Mouse (Mus musculus) NIH3T3 (cell line): ENCODE results near the gene Wbp4.
"Not testable (repeated sequence)": the region's sequence is repeated elsewhere in the genome, so short reads cannot be mapped to it uniquely, and the experiment has no call there.

Experiments used
- DNase-seq: peaks from one replicate; pipeline ENCODE4 v3.0.0-alpha.2; 2012; ENCODE audit warnings: low read depth

Wbp4 gene

GRCm38 (mm10) chr14:79481339-79482151 lies at the start of gene Wbp4:
Gene Wbp4, minus strand, starts transcription at chr14:79481520.
- peak; percentile 92 for DNase-seq

DNA sequence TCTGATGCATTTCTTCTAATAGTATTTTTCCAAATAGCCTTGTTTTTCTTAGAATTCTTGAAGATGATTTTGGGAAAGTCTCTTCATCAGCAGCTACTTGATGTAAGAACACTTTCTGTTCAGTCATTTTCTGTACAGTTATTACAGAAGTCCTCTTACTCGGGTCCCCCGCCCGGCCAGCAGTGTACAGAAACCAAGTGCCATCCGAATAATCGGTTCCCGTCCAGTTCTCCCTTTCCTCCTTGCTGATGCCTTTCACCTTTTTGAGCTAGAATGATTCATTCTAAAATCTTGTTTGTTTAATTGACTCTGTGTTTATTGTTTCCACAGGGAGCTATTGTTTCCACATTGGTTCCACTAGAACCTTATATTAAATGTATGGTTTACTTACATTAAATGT lies 49.4 kb upstream of the Wbp4 start:
- DNase-seq = no peak

- no peak for DNase-seq
These were observed 48.5 kb upstream of the Wbp4 start for GRCm38 (mm10) chr14:79529581-79530554.

- no peak for DNase-seq
These were observed 46.4 kb upstream of the Wbp4 start for GRCm38 (mm10) chr14:79527704-79528103.

DNA sequence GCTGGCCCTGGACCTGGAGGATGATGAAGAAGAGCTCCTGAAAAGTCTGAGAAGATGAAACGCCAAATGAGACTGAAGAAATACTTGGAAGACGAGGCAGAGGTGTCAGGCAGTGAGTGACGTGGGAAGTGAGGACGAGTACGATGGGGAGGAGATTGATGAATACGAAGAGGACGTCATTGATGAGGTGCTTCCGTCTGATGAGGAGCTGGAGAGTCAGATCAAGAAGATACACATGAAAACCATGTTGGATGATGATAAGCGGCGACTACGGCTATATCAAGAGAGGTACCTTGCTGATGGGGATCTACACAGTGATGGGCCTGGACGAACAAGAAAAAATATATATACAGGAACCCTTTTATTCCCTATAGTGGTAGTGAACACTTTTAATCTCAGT lies 44.8 kb upstream of the Wbp4 start:
- DNase-seq = not testable (repeated sequence)

DNA sequence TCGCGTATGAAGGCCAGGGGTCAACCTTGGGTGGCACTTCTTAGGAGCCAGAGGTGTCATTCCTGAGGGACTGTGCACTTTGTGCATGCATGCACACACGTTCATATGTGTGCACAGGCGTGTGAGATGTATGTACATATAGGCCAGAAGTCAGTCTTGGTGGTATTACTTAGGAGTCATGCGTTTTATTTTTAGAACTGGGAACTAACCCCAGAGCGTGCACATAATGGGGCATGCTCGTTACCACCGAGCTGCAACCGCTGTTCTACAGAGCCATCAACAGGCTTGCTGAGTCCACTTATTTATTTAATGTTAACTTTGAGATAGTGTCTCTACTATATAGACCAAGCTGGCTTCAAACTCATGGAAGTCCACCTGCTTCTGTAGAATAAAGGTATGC lies 41.1 kb upstream of the Wbp4 start:
- no peak for DNase-seq

DNA sequence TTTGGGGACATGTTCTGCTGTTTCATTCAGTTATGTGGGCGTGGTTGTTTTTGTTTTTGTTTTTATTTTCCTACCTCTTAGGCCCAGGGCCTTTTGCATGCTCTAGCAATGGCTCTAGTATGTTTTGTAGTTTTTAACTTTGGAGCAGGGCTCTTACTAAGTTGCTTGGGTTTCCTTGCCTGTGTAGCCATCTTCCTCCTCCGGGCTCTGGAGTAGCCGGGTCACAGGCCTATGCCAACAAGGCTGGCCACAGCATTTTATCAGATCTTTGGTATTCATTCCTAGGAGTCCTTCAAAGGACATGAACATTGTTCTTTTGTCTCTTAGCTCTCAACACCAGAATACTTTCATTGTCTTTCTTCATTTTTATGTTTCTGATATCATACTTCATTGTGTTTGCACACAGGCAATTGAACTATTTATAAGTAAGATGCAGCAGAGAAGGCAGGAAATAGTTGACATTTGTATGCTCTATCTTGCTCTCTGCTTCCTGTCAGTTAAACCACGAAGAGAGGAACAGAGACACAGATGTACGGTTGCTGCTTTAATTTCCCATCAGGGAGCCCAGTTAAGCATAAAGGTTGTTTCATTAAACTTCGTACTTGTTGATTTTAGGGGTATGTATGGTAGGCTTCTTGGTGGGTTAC lies 40.3 kb upstream of the Wbp4 start:
- no peak for DNase-seq

GRCm38 (mm10) chr14:79521056-79521455 lies 39.7 kb upstream of the Wbp4 start:
- no peak for DNase-seq

DNA sequence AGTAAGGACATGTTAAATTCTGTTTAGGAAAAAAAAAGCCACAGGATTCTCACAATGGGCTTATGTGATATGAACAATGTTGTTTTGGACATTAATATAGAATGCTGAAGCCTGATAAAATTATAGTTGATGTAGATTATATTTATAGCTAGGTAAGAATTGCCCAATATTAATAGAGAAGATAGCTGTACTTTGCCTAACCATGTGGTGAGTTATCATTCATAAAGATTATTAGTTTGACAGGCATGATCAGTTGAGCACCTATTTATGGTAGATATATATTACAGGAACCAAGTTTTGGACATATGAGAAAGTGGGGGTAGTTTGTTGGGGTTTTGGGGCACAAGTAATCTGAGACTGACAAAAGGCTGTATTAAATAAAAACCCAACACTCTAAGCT lies 39.3 kb upstream of the Wbp4 start:
- no peak for DNase-seq

GRCm38 (mm10) chr14:79519663-79519975 lies 38.3 kb upstream of the Wbp4 start:
- no peak for DNase-seq

DNA sequence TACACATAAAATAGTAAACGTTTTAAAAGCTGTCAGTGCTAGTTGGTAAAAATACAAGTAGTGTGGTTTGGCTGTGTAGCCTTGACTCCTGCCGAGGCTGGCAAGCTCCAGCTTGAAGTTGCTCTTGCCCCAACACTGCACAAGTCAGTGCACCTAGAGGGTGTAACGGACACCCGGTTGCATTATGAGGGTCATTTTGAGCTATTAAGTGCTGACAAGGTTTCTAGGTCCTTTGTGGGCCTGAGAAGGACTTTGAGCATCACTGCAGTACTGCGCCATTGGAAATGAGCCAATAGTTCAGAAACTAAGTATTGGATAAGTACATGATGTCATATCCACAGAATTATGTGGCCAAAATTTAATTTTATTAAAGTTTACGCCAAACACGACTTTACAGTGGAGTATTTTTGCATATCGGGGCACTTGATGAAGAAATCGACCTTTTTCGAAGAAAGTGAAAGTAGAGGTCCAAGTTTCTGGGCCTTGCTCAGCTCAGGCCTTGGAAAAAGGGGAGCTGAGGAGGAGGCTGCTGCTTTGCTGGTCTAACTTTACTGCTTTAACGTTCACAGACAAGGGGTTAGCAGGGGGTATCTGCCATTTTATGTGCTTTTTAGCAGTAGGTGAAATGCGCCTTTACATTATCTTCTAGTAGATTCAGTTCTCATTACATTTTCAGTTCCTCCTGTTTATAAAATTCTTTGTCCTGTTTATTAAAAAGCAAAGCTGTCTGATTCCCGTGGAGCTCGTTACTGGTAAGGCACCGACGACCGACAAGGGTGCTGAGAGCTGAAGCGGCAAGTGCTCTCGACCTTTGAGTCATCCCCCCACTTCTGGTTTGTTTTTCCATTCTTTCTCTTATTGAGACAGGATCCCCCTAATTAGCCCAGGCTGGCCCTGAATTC lies 37.7 kb upstream of the Wbp4 start:
- DNase-seq = peak; percentile 18

DNA sequence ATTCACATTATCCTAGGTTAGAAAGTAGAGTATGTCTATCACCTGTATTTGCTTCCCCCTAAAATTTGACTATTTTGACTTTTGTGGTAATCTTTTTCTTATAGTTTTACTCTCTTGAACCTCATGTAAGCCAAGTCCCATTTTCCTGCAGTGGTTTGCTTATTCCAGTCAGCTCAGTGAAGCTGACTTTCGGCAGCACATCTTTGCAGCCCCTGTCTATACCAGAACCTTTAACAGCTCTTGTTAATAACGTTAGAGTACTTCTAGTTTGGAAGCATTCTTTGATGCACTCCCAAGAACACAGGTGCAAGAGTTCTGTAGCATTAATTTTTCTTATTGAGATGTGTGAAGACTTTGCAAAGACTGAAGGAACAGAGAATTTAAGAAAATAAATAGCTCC lies 36.8 kb upstream of the Wbp4 start:
- DNase-seq = no peak

DNA sequence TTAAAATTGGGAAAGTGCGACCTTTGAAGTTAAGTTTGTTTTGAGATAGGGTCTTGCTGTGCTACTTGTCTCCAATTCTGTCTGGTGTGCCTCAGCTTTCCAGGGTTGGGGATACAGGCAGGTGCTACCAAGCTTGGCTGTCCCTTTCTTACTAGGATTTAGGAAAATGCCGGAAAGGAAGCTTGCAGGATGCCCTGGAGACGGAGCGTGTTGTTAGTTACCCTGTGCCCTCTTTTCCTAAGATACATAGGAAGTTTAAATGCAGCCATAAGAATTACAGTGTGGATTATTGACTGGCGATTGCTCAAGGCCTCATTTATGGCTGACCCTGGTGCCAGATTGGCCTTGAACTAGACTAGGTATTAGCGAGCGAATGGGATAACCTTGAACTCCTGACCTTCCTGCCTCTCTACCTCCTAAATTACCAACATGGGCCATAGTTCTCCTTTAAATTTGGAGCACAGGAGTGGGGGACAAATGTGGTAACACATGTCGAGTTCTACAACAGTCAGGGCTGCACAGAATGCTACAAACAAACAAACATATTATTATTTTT lies 35.9 kb upstream of the Wbp4 start:
- DNase-seq = no peak

DNA sequence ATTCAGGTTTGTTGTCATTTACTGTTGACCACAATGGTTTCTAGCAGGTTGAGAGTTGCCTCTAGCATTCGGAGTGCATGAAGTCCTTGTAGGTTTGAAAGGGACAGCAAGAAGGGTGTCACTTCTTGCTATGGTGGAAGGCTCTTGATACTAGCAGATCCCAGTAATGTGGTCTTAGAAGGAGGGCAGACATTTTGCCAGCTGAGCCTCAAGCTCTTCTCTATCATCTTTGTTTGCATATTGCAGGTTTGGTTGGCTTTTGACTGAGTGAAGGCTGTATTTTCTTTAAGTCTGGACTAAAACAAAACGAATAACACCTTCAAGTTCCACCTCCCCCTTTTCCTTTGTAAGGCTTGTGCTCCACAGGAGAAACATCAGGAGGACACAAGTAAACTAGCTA lies 35.4 kb upstream of the Wbp4 start:
- no peak for DNase-seq

DNA sequence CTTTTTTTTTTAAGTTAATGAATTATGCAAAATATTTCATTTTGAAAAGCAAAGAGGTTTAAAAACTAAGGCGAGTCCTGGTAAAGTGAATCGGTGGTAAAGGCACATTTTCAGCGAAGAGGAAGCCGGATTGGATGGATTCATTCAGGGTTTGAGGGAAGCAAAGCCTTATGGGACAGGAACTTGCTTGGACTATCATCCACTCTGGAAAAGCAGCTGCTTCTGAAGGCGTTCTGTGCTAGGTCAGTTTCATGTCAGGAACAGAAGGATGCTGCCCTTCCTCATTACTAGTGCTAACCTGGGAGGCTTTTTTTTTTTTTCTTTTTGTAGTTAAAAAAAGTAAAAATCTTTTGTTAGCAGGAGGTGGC lies 34.9 kb upstream of the Wbp4 start:
- DNase-seq = no peak

DNA sequence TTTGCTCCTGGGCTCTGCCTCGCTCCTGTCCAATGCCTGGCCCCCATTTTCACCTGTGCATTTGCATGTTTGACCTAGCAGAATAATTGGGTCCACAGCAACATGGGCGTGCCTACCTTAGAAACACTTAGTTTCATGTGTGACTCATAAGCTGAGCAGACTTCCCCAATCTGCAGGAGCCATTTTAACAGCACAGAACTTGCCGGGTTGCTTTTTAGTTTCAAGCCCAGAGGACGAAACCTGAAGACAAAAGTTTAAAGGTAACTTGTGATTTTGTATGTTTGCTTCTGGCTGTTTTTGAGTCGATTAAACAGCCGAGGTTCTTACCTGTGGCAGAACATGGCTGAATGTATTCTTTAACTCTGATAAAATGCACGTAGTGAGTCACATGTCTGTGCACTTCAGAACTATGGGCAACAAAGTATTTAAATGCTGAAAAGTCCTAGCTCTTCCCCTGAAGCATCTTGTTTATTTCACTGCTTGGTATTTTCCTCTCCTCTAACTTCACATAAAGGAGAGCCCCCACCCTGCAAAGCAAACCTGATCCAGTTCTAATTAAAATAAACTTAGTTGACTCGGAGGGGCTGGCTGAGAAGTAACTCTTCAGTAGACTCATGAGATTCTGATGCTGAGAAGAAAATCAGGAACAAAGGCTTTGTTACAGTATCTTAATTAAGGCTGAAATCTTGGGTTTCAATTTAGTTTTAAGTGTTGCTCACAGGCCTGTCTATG lies 34.4 kb upstream of the Wbp4 start:
- DNase-seq = peak; percentile 59

GRCm38 (mm10) chr14:79515100-79515499 lies 33.8 kb upstream of the Wbp4 start:
- no peak for DNase-seq

DNA sequence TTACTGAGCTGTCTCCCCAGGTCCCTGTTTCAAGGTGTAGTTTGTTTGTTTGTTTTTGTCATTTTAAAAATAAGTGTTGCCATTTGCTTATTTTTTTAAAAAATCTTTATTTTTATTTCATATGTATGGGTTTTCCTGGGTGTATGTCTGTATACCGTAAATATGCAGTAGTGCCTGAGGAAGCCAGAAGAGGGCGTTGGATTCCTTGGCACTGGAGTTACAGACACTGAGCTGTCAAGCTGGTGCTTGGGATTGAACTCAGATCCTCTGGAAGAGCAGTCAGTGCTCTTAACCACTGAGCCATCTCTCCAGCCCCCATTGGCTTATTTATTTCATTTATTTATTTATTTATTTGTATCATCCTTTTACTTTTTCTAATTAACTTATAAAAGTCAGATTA lies 32.6 kb upstream of the Wbp4 start:
- DNase-seq = no peak

GRCm38 (mm10) chr14:79511521-79511920 lies 30.2 kb upstream of the Wbp4 start:
- no peak for DNase-seq

GRCm38 (mm10) chr14:79508662-79509305 lies 27.5 kb upstream of the Wbp4 start:
- DNase-seq = no peak
